Mouse (Mus musculus) forebrain, embryonic 15.5 days (tissue): ENCODE results near the gene Pear1. TPM values are rescaled to one million over a fixed set of nuclear protein-coding genes. Genes with fewer than 3 reads are reported as not detected.
"Not testable (repeated sequence)": the region's sequence is repeated elsewhere in the genome, so short reads cannot be mapped to it uniquely, and the experiment has no call there.

Experiments
- ATAC-seq: fragments of 200-750 bp; cut with Nextera tagmentation; replicated peaks from 2 replicates; pipeline ENCODE4 v1.8.0; 2017; ENCODE audit warnings: mild to moderate bottlenecking, moderate TSS enrichment, moderate library complexity
- H3K27ac ChIP-seq: fragments of 300-500 bp; sonication (generic); replicated peaks from 2 replicates; pipeline ENCODE4 v1.5.1; 2015; ENCODE audit warnings: mild to moderate bottlenecking, inconsistent platforms
- H3K27me3 ChIP-seq: fragments of 300-500 bp; sonication (generic); 2 replicates; pipeline ENCODE4 v1.6.1; 2015; ENCODE audit warnings: inconsistent platforms
- H3K36me3 ChIP-seq: fragments of 300-500 bp; sonication (generic); 2 replicates; pipeline ENCODE4 v1.6.1; 2015; ENCODE audit warnings: mild to moderate bottlenecking, inconsistent platforms
- H3K4me1 ChIP-seq: fragments of 300-500 bp; sonication (generic); 2 replicates; pipeline ENCODE4 v1.6.1; 2015; ENCODE audit warnings: inconsistent platforms
- H3K4me2 ChIP-seq: fragments of 300-500 bp; sonication (generic); replicated peaks from 2 replicates; pipeline ENCODE4 v1.6.1; 2015; ENCODE audit warnings: mild to moderate bottlenecking, inconsistent platforms
- H3K4me3 ChIP-seq: fragments of 300-500 bp; sonication (generic); 2 replicates; pipeline ENCODE4 v1.5.1; 2015; ENCODE audit warnings: mild to moderate bottlenecking, inconsistent platforms
- H3K9ac ChIP-seq: fragments of 300-500 bp; sonication (generic); replicated peaks from 2 replicates; pipeline ENCODE4 v1.6.1; 2015; ENCODE audit warnings: mild to moderate bottlenecking, inconsistent platforms
- H3K9me3 ChIP-seq: fragments of 300-500 bp; sonication (generic); 2 replicates; pipeline ENCODE4 v1.6.1; 2016; ENCODE audit warnings: inconsistent platforms
- WGBS: fragments of 180-500 bp; shearing (Covaris S2); methylation state at CpG from one replicate; pipeline ENCODE4 v1.1.7; 2015; ENCODE audit warnings: mixed read lengths; 5-methylcytosine and 5-hydroxymethylcytosine counted together
- polyA plus RNA-seq: library from polyadenylated mRNA; unstranded; fragments of >200 nt; fragmentation: Nextera tagmentation; extraction: Ambion mirVana; gene quantifications from 2 replicates; pipeline ENCODE4 v1.2.1, GENCODE M21; 2015

Gene Pear1
- 4.7 and 7.2 TPM in 2 replicates for polyA plus RNA-seq

GRCm38 (mm10) chr3:87824206-87824605, at the start of gene Pear1:
TSS of gene Pear1 (minus strand) at chr3:87824306.
- not testable (repeated sequence) for H3K4me2 ChIP-seq, H3K27ac ChIP-seq, H3K36me3 ChIP-seq, H3K27me3 ChIP-seq, ATAC-seq, H3K4me3 ChIP-seq, H3K9ac ChIP-seq, H3K4me1 ChIP-seq, H3K9me3 ChIP-seq
- 92% methylated on average over 1 of the region's 1 CpGs for WGBS

GRCm38 (mm10) chr3:87864111-87864510, 40.0 kb upstream of the Pear1 start:
- H3K4me2 ChIP-seq, H3K4me3 ChIP-seq, ATAC-seq, H3K4me1 ChIP-seq, H3K27me3 ChIP-seq, H3K9ac ChIP-seq, H3K9me3 ChIP-seq, H3K27ac ChIP-seq: not testable (repeated sequence)
- WGBS = 91% methylated on average over 4 of the region's 4 CpGs
- H3K36me3 ChIP-seq = peaks cover 75% of the 10 kb centered on the region

GRCm38 (mm10) chr3:87859813-87860212, 35.7 kb upstream of the Pear1 start:
- Histone ChIP-seq H3K4me2 (no peak overlapping the region), H3K9me3 (no peaks in the 10 kb centered on the region), H3K27me3 (no peaks in the 10 kb centered on the region), H3K36me3 (peaks cover 57% of the 10 kb centered on the region), H3K4me3 (no peak overlapping the region), H3K27ac (no peak overlapping the region), H3K4me1 (no peaks in the 10 kb centered on the region), H3K9ac (no peak overlapping the region)
- 23% methylated on average over 3 of the region's 3 CpGs for WGBS
- ATAC-seq = 0 out of 2 replicates have a peak, but pooled peaks have one; percentile 32

GRCm38 (mm10) chr3:87857666-87858065, 33.6 kb upstream of the Pear1 start:
- Histone ChIP-seq H3K9me3 (no peaks in the 10 kb centered on the region), H3K4me1 (no peaks in the 10 kb centered on the region), H3K4me3 (no peak overlapping the region), H3K4me2 (no peak overlapping the region), H3K27ac (no peak overlapping the region), H3K27me3 (no peaks in the 10 kb centered on the region), H3K36me3 (peaks cover 46% of the 10 kb centered on the region), H3K9ac (no peak overlapping the region)
- ATAC-seq = no peak
- 95% methylated on average over 8 of the region's 8 CpGs for WGBS

GRCm38 (mm10) chr3:87855936-87856335, 31.8 kb upstream of the Pear1 start:
- peaks cover 30% of the 10 kb centered on the region for H3K36me3 ChIP-seq
- H3K27me3 ChIP-seq = no peaks in the 10 kb centered on the region
- H3K4me3 ChIP-seq = no peak overlapping the region
- no peak overlapping the region for H3K4me2 ChIP-seq
- WGBS = 87% methylated on average over 8 of the region's 8 CpGs
- no peaks in the 10 kb centered on the region for H3K9me3 ChIP-seq
- no peak overlapping the region for H3K9ac ChIP-seq
- ATAC-seq = no peak
- H3K27ac ChIP-seq = no peak overlapping the region
- H3K4me1 ChIP-seq = no peaks in the 10 kb centered on the region

GRCm38 (mm10) chr3:87854795-87855568, 30.9 kb upstream of the Pear1 start:
- no peak for ATAC-seq
- WGBS = 68% methylated on average over 7 of the region's 7 CpGs
- H3K27ac ChIP-seq = no peak overlapping the region

GRCm38 (mm10) chr3:87849117-87849516, 25.0 kb upstream of the Pear1 start:
- WGBS = 90% methylated on average over 14 of the region's 14 CpGs
- no peak overlapping the region for H3K9ac ChIP-seq
- ATAC-seq = no peak

More at GRCm38 (mm10) chr3:87854795-87855568, 30.9 kb upstream of the Pear1 start:
- Histone ChIP-seq H3K4me3 (no peak overlapping the region), H3K9me3 (no peaks in the 10 kb centered on the region), H3K9ac (no peak overlapping the region), H3K4me2 (no peak overlapping the region), H3K36me3 (peaks cover 29% of the 10 kb centered on the region), H3K4me1 (no peaks in the 10 kb centered on the region), H3K27me3 (no peaks in the 10 kb centered on the region)

GRCm38 (mm10) chr3:87847680-87848079, 23.6 kb upstream of the Pear1 start:
- Histone ChIP-seq H3K27ac (no peak overlapping the region), H3K36me3 (no peaks in the 10 kb centered on the region), H3K27me3 (no peaks in the 10 kb centered on the region), H3K4me1 (no peaks in the 10 kb centered on the region), H3K4me2 (no peak overlapping the region), H3K4me3 (no peak overlapping the region), H3K9ac (no peak overlapping the region), H3K9me3 (no peaks in the 10 kb centered on the region)
- WGBS = 81% methylated on average over 5 of the region's 5 CpGs
- ATAC-seq = no peak

More at GRCm38 (mm10) chr3:87849117-87849516, 25.0 kb upstream of the Pear1 start:
- H3K4me3 ChIP-seq = no peak overlapping the region
- no peaks in the 10 kb centered on the region for H3K36me3 ChIP-seq
- no peaks in the 10 kb centered on the region for H3K4me1 ChIP-seq
- H3K27ac ChIP-seq = no peak overlapping the region
- no peaks in the 10 kb centered on the region for H3K27me3 ChIP-seq
- no peak overlapping the region for H3K4me2 ChIP-seq
- H3K9me3 ChIP-seq = no peaks in the 10 kb centered on the region

- no peaks in the 10 kb centered on the region for H3K4me1 ChIP-seq
- no peaks in the 10 kb centered on the region for H3K27me3 ChIP-seq
- H3K4me3 ChIP-seq = no peak within 1 kb of the TSS
- whole genome bisulfite sequencing = 78% methylated on average over 7 of the region's 7 CpGs
- H3K9me3 ChIP-seq = no peaks in the 10 kb centered on the region
- no peak within 1 kb of the TSS for H3K4me2 ChIP-seq
- H3K9ac ChIP-seq = no peak within 1 kb of the TSS
- H3K36me3 ChIP-seq = no peaks in the 10 kb centered on the region
- H3K27ac ChIP-seq = no peak within 1 kb of the TSS
- ATAC-seq = no peak
Observed at GRCm38 (mm10) chr3:87846650-87847110, 22.6 kb upstream of the Pear1 start, which contains the start of gene Sh2d2a. TSS of gene Sh2d2a (plus strand) at chr3:87846755.

- no peaks in the 10 kb centered on the region for H3K36me3 ChIP-seq
- no peaks in the 10 kb centered on the region for H3K27me3 ChIP-seq
- no peak overlapping the region for H3K9ac ChIP-seq
- ATAC-seq = no peak
- H3K4me3 ChIP-seq = no peak overlapping the region
- H3K9me3 ChIP-seq = no peaks in the 10 kb centered on the region
- no peak overlapping the region for H3K4me2 ChIP-seq
- 76% methylated on average over 4 of the region's 4 CpGs for WGBS
- H3K4me1 ChIP-seq = no peaks in the 10 kb centered on the region
- no peak overlapping the region for H3K27ac ChIP-seq
Observed at GRCm38 (mm10) chr3:87846186-87846585, 22.1 kb upstream of the Pear1 start.

- H3K9me3 ChIP-seq = no peaks in the 10 kb centered on the region
- no peak overlapping the region for H3K4me3 ChIP-seq
- ATAC-seq = no peak
- H3K27ac ChIP-seq = no peak overlapping the region
- no peak overlapping the region for H3K9ac ChIP-seq
- no peaks in the 10 kb centered on the region for H3K4me1 ChIP-seq
- H3K27me3 ChIP-seq = no peaks in the 10 kb centered on the region
- no peaks in the 10 kb centered on the region for H3K36me3 ChIP-seq
- no peak overlapping the region for H3K4me2 ChIP-seq
- 86% methylated on average over 4 of the region's 4 CpGs for WGBS
Observed at GRCm38 (mm10) chr3:87844981-87845380, 20.9 kb upstream of the Pear1 start.

- Histone ChIP-seq H3K4me3 (no peak overlapping the region), H3K36me3 (no peaks in the 10 kb centered on the region), H3K27ac (no peak overlapping the region), H3K9me3 (no peaks in the 10 kb centered on the region), H3K4me1 (no peaks in the 10 kb centered on the region), H3K27me3 (no peaks in the 10 kb centered on the region), H3K4me2 (no peak overlapping the region), H3K9ac (no peak overlapping the region)
- no peak for ATAC-seq
Observed at GRCm38 (mm10) chr3:87840858-87841257, 16.8 kb upstream of the Pear1 start.

- Histone ChIP-seq H3K27me3 (no peaks in the 10 kb centered on the region), H3K36me3 (no peaks in the 10 kb centered on the region), H3K9ac (no peak overlapping the region), H3K9me3 (no peaks in the 10 kb centered on the region), H3K4me2 (no peak overlapping the region), H3K27ac (no peak overlapping the region), H3K4me1 (no peaks in the 10 kb centered on the region), H3K4me3 (no peak overlapping the region)
- no peak for ATAC-seq
- 3% methylated on average over 4 of the region's 4 CpGs for whole genome bisulfite sequencing
Observed at GRCm38 (mm10) chr3:87838622-87839021, 14.5 kb upstream of the Pear1 start.
